23 mouse cellular contexts compared by ENCODE assay signal in the genomic region with DNA sequence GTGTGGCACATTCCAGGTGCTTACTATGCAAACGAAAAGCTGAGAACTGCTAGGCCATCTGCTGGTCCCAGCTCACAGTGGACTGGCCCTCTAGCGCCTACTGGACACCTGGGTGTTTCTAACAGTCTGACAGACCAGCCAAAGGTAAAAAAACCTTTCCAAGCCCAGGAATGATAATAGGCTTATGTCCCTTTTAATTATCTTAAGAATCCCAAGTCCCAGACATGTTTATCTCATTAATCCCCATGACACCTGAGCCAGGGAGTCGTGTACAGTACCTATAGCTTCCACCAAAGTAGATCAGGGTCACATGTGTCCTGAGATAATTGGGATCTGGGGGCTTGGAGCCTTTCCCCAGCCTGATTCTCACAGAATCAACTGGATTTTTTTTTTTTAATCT.
"Had no signal": no experiment of that assay in that cellular context is flagged by ENCODE, and none has a peak within 500 bp of the region (broad histone marks: within the 10 kb centered on the region; RNA-seq: fewer than 3 reads in every experiment).

No protein-coding gene starts in this region.

- H3K4me2 ChIP-seq: heart, embryonic 12.5 days; hindbrain, embryonic 12.5 days; hindbrain, embryonic 14.5 days; intestine, embryonic 15.5 days; limb, embryonic 13.5 days; limb, embryonic 15.5 days; liver, embryonic 11.5 days had no signal

- ATAC-seq: hindbrain, embryonic 16.5 days; intestine, embryonic 15.5 days; intestine, postnatal 0 days had no signal

- DNase-seq: gastrocnemius, postnatal 14 days; heart, adult 18-20 months; heart, postnatal 10 days; heart, postnatal 4 days; kidney, adult 18-20 months; kidney, adult 8-10 months; kidney, postnatal 10 days; kidney, postnatal 25 days; kidney, postnatal 4 days; layer of hippocampus, postnatal 36 days; left cerebral cortex, postnatal 4 days had no signal

- H3K4me3 ChIP-seq: heart, embryonic 10.5 days; heart, embryonic 12.5 days; hindbrain, embryonic 10.5 days; hindbrain, embryonic 12.5 days; intestine, embryonic 15.5 days; layer of hippocampus, adult 2 months; limb, embryonic 13.5 days; limb, embryonic 15.5 days had no signal

- H3K36me3 ChIP-seq: heart, embryonic 10.5 days; heart, embryonic 12.5 days; hindbrain, embryonic 10.5 days; hindbrain, embryonic 12.5 days; intestine, embryonic 15.5 days; limb, embryonic 13.5 days; limb, embryonic 15.5 days had no signal

- H3K4me1 ChIP-seq: heart, embryonic 10.5 days; heart, embryonic 12.5 days; hindbrain, embryonic 10.5 days; hindbrain, embryonic 12.5 days; intestine, embryonic 15.5 days; limb, embryonic 13.5 days; limb, embryonic 15.5 days had no signal

- H3K27me3 ChIP-seq: heart, embryonic 12.5 days; hindbrain, embryonic 12.5 days; intestine, embryonic 15.5 days; limb, embryonic 13.5 days; limb, embryonic 15.5 days had no signal

- H3K9ac ChIP-seq: heart, embryonic 12.5 days; hindbrain, embryonic 12.5 days; hindbrain, embryonic 14.5 days; intestine, embryonic 15.5 days; limb, embryonic 13.5 days; limb, embryonic 15.5 days had no signal

- H3K27ac ChIP-seq: heart, embryonic 10.5 days; hindbrain, embryonic 10.5 days; hindbrain, embryonic 12.5 days; hindbrain, embryonic 14.5 days; intestine, embryonic 15.5 days; layer of hippocampus, adult 2 months; limb, embryonic 13.5 days; limb, embryonic 15.5 days had no signal

- H3K9me3 ChIP-seq: hindbrain, embryonic 10.5 days; intestine, embryonic 15.5 days; limb, embryonic 15.5 days had no signal
